Mouse (Mus musculus) brain, embryonic 14.5 days (tissue): ENCODE measurements around the gene Gdf15. TPM values are rescaled to one million over a fixed set of nuclear protein-coding genes. Genes with fewer than 3 reads are reported as not detected.
"Not testable (repeated sequence)": the region's sequence is repeated elsewhere in the genome, so short reads cannot be mapped to it uniquely, and the experiment has no call there.

Experiments
- DNase-seq: peaks from one replicate; pipeline ENCODE4 v3.0.0-alpha.2; 2011; ENCODE audit warnings: low read depth
- CTCF ChIP-seq: fragments of 200-500 bp; IDR thresholded peaks from 2 replicates; pipeline ENCODE4 v1.5.1; 2012; ENCODE audit warnings: inconsistent platforms, mild to moderate bottlenecking, moderate library complexity, borderline replicate concordance; ENCODE audit not compliant: insufficient read depth, insufficient read length; ENCODE audit errors: extremely low read depth
- POLR2A ChIP-seq: fragments of 200-500 bp; IDR thresholded peaks from 2 replicates; pipeline ENCODE4 v1.6.1; 2012; ENCODE audit warnings: mild to moderate bottlenecking, inconsistent platforms, borderline replicate concordance; ENCODE audit not compliant: poor library complexity, insufficient read depth, insufficient read length, severe bottlenecking; ENCODE audit errors: extremely low read depth
- polyA plus RNA-seq: library from polyadenylated mRNA; depleted of rRNA; stranded (reverse); fragments of >200 nt; gene quantifications from 2 replicates; pipeline ENCODE4 v1.2.3, GENCODE M21; 2012

The Gdf15 gene
- polyA plus RNA-seq, 1 experiment: 0.26 TPM

DNA sequence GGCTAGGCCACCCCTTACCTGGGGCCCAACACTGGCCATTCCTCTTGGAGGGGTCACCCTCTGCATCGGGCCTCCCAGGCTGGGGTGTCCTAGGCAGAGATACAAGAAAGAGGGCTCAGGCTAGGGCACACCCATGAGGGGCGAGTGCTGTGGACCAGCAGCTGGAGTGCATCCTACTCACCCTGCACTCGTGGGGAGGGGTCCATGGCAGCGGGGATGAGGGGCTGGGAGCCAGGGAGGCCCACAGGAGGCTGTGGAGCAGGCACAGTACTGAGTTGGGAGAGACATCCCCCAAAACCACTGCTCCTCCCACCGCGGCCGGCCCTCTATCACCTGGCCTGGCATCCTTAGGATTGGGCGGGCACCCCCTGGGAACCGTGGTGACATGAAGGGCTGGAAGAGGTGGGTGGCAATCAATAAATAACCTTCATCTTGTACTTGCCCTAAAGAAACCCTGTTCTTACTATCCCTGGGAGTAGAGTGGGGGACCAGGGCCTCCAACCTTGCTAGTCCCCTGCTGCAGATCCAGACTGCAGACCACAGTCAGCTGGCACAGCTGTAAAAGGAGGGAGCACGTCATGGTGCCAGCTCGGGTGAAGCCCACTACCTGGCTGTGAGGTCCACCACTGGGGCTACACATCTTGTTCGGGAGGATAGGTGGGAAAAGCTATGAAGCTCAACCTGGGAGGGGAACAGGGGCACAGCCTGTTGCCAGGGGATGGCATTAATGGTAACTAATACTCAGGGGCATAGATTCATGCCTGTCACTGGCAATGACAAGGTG, 32.6 kb downstream of the Gdf15 start:
- no peak for DNase-seq
- no peak for TF ChIP-seq CTCF
- TF ChIP-seq POLR2A: no peak

DNA sequence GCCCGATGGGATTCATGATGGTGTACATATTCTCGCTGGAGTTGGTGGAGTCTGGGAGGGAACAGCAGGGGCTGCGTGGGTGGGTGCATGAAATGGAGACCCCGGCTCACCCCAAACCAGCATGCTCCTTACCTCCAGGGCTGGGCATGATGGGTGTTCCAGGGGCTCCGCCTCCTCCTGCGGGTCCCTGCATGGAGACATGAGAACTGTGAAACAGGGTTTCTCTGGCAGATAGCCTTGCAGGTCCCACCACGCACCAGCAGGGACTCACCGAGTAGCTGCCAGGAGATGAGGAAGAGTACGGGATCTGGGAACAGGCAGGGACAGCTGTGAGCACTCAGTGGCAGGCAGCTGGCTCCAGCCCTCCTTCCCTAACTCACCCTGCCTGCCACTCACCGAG, 33.5 kb downstream of the Gdf15 start:
- 0 out of 2 replicates have a peak, but pooled peaks have one; percentile 1 for TF ChIP-seq CTCF
- TF ChIP-seq POLR2A: no peak
- DNase-seq: no peak

DNA sequence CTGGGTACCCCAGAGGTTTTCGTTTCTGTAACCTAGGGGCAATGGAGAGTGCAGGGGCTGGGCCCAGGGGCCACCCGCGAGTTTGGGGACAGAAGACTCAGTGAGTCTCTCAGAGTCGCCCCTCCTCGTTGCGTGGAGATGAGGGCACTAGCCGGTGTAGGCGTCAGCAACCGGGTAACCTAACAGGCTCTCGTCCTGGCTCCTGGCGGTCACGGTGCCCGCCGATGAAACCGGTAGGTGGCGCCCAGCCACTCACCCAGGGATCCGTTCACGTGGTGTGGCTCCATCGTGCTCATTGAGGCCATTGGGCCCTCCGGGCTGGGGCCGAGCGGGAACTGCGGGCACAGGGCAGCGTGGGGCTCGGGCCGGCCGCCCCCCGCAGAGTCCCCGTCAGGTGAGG, 34.0 kb downstream of the Gdf15 start:
- TF ChIP-seq POLR2A (no peak), CTCF (peak; percentile 81)
- peak; percentile 87 for DNase-seq

DNA sequence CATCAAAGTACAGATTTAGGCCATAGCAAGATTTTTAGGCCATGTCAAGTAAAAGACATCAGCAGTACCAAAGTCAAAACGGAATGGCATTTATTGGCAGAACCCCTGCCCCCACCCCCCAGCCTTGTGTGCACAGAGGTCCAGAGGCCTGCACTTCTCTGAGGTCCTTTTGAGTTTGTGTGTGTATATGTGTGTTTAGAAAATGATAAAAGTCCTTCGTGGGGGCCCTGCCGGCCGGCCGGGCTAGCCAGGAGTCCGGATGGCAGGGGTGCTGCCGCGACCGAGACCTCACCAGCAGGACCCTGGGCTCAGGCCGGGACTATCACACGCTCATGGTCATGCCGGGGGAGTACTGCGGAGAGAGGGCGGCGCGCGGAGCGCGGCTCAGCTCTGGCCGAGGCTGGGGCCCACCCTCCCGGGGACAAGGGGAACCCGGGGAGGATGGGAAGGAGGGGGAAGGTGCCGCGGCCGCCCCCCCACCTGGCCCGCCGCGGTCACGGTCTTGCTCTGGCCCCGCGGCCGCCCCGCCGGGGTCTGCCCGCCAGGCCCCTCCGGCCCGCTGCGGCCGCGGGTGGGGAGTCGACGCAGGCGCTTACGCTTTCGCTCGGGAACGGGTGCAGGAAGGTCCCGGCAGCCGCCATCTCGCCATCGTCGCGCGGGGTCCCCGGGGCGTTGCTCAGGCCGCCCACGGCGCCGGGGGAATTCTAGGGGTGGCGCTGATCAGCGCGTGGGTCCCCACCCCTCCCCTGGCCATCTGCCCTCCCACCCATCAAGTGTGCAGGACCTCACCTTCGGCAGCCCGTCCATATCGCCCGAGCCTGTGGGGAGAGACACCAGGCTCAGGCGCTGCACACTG, 34.6 kb downstream of the Gdf15 start:
- no peak for TF ChIP-seq POLR2A
- TF ChIP-seq CTCF: no peak

DNA sequence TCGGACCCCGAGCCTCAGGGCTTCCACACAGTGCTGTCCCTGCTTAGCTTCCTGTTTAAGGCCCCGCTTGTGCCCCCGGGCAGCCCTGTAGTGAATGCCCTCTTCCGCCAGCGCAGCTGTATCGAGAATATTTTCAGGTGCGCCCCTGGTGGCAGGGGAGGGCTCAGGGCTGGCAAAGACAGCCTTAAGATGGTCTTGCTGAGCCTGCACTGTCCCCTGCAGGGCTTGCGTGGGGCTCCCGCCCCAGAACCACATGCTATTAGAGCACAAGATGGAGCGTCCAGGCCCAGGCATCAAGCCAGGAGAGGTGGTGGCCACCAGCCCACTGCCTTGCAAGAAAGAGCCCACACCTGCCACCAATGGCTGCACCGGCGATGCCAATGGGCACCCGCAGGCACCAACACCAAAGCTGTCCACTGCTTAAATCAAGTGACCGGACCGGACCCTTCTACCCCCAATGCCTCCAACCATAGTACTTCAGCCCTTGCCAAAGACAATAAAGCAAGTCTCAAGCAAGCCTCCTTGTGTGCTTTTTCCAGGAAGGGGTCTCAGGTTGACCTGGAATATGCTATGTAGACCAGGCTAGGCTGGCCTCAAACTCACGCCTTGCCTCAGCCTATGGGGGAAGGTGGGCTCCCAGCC, 35.4 kb downstream of the Gdf15 start:
- TF ChIP-seq POLR2A: no peak
- TF ChIP-seq CTCF: peak; percentile 22; the same call in 1 of the 2 replicates
- DNase-seq: no peak

More for the DNA sequence above, 34.6 kb downstream of the Gdf15 start:
- no peak for DNase-seq

DNA sequence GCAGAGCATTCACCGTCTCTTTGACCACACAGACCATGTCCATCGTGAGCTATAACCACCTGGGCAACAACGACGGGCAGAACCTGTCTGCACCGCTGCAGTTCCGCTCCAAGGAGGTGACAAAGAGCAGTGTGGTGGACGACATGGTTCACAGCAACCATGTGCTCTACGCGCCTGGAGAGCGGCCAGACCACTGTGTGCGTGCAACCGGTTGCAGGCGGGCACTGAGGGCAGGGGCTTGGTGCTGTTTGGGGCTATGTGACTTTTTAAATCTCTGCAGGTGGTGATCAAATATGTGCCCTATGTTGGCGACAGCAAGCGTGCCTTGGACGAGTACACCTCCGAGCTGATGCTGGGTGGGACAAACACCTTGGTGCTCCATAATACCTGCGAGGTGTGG, 36.0 kb downstream of the Gdf15 start:
- DNase-seq: no peak
- TF ChIP-seq CTCF (no peak), POLR2A (no peak)

DNA sequence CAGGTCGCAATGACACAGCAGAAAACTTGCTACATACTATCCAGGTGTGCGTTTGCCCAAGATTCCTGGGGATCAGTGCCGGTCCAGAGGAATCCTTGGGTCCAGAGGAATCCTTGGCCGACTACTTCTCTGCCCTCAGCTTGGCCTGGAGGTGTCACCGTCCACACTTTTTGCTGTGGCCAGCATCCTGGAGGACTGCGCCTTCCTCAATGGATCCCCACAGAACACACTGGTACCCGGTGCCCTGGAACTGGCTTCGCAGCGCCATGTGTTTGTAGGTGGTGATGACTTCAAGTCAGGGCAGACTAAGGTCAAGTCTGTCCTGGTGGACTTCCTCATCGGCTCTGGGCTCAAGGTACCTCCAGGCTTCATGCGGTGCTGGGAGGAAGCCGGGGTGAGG, 36.4 kb downstream of the Gdf15 start:
- TF ChIP-seq CTCF (no peak), POLR2A (no peak)
- DNase-seq: no peak

DNA sequence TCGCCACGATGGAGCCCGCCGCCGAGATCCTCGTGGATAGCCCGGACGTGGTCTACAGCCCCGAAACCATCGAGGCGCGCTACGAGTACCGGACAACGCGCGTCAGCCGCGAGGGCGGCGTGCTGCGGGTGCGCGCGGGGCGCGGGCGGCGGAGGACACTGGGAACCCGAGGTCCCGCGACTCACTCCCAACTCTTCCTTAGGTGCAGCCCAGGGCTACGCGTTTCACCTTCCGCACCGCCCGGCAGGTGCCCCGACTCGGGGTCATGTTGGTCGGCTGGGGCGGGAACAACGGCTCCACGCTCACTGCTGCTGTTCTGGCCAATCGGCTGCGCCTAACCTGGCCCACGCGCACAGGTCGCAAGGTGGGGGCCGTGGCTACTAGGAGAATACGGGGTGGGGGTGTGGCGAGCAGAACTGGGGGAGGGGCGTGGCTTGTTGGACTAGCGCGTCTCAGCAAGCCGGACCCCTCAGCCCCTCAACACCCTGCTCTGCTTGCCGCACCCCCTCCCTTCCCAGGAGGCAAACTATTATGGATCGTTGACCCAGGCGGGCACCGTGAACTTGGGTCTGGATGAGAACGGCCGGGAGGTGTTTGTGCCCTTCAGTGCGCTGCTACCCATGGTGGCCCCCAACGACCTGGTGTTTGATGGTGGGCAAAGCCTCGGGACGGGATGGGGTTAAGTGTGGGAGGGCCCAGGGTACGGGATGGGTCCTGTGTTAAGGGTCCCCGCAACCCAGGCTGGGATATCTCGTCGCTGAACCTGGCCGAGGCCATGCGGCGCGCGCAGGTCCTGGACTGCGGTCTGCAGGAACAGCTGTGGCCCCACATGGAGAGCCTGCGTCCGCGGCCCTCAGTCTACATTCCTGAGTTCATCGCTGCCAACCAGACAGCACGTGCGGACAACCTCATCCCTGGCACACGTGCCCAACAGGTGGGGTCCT, 37.4 kb downstream of the Gdf15 start:
- peak; percentile 46 for DNase-seq
- no peak for TF ChIP-seq POLR2A
- no peak for TF ChIP-seq CTCF

DNA sequence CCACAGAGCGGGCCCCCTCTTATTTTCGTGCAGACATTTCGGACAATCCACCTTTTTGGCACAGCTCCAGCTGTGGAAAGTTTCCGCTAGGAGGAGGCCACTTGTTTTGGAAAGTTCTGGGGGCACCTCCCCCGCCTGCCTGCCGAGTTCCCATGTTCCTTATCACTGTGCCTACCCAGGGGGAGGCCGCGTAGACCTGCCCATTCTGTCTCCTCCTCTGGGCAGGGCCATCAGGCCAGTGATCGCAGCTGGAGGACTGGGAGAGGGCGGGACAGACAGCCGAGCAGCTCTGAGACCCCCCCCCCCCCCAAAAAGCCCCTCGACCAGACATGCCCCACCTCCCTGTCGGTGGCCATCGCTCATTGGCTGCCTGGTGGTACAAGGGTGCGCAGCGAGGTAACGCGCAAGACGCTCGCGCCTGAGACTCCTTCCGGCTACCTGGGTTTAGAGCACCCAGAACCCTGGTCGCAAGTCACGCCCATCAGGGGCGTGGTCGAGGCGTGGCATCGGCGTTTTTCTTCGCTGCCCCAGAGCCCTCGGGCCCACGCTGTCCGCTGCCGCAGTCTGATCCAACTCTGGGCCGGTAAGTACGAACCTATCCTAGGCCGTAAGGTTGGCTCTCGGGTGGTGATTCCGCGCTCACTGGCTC, 38.2 kb downstream of the Gdf15 start, which contains the start of gene Isyna1:
Isyna1 (plus strand) TSS at position 413 of the 649 bp plus-strand sequence.
- DNase-seq: peak; percentile 95
- TF ChIP-seq POLR2A (no peak), CTCF (no peak)

DNA sequence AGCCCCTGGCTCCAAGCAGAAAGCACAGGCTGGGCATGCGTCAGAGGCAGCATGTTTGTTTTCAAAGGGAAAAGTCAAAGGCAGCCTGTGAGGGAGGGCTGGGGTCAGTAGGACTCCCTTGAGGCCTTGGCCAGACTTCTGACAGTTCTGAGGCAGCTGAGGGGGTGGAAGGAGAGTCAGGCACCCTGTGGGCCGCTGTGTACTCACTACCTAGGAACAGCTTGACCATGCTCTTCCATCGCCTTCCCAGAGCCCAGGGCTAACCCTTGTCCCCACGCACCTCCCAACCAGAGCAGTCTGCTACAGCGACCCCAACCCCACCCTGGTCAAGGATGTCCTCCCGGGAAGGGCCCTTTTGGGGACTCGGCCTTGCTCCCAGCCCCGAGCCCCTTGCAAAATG, 39.1 kb downstream of the Gdf15 start:
- TF ChIP-seq POLR2A (no peak), CTCF (no peak)
- DNase-seq: no peak

DNA sequence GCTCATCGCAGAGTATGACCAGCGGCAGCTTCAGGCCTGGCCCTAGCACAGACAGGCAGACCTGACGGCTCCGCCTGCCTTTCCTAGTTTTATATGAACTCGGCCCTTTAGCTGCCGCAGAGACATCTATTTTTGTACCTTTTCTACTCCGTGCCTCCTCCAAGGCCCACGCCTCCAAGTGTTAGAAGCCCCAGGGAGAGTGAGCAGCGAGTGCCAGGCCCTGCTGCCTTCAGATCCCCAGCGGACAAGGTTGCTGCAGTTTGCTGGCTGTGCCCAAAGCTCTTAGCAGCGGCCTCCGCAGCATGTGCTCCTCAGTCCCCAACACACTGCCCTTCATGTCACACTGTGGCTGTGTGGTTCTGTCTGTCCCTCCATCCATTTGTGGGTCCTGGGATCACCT, 40.7 kb downstream of the Gdf15 start:
- no peak for DNase-seq
- TF ChIP-seq POLR2A: no peak
- TF ChIP-seq CTCF: no peak

DNA sequence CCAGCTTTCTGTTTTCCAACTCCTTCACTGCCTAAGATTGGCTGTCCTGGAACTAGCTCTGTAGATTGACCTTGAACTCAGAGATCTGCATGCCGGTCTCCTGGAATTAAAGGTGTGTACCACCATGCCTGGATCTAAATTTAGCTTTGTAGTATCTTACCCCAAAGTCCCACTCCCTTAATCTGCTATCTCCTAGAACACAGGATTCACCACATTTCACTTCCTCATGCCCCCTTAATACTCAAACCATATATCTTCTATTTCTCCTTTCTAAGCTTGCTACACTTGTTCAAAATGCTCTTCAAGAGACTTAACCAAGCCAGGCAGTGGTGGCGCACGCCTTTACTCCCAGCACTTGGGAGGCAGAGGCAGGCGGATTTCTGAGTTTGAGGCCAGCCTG, 44.3 kb downstream of the Gdf15 start:
- not testable (repeated sequence) for DNase-seq
